8 mouse cellular contexts compared by ENCODE assay signal in genomic region chr3:89421002-89421774, GRCm38 (mm10). TPM values are rescaled to one million over a fixed set of nuclear protein-coding genes. Genes with fewer than 3 reads are reported as not detected.
DNase-seq lines count a peak whose midpoint lies in the region; ATAC-seq and TF ChIP-seq lines count a peak whose summit lies in the region.

No protein-coding gene starts in this region.

- H3K9me3 ChIP-seq in embryonic facial prominence, embryonic 14.5 days (ENCODE audit: control insufficient read depth, low read length) = no peaks in the 10 kb centered on the region
- no peaks in the 10 kb centered on the region for H3K9me3 ChIP-seq in limb, embryonic 13.5 days
- H3K9me3 ChIP-seq in midbrain, embryonic 13.5 days = no peaks in the 10 kb centered on the region

- H3K4me3 ChIP-seq in embryonic facial prominence, embryonic 14.5 days (ENCODE audit: low read depth, low read length) = peak overlapping the region; percentile 54
- H3K4me3 ChIP-seq in kidney, adult 2 months (ENCODE audit: insufficient read depth, low read depth, low read length) = peak overlapping the region; percentile 43
- H3K4me3 ChIP-seq in limb, embryonic 13.5 days = peak overlapping the region; percentile 68
- peak overlapping the region; percentile 36 for H3K4me3 ChIP-seq in midbrain, embryonic 13.5 days (replicated peaks)

- H3K27me3 ChIP-seq in embryonic facial prominence, embryonic 14.5 days (replicated peaks; ENCODE audit: control insufficient read depth, insufficient read depth, low read length) = no peaks in the 10 kb centered on the region
- no peaks in the 10 kb centered on the region for H3K27me3 ChIP-seq in kidney, adult 2 months (replicated peaks; ENCODE audit: control insufficient read depth, insufficient read depth, low read length)
- no peaks in the 10 kb centered on the region for H3K27me3 ChIP-seq in limb, embryonic 13.5 days
- H3K27me3 ChIP-seq in midbrain, embryonic 13.5 days = no peaks in the 10 kb centered on the region

- H3K36me3 ChIP-seq in embryonic facial prominence, embryonic 14.5 days (ENCODE audit: control insufficient read depth, insufficient read depth, low read length) = peaks cover 31% of the 10 kb centered on the region
- H3K36me3 ChIP-seq in kidney, adult 2 months (ENCODE audit: control insufficient read depth, insufficient read depth, low read length) = no peaks in the 10 kb centered on the region
- peaks cover 35% of the 10 kb centered on the region for H3K36me3 ChIP-seq in limb, embryonic 13.5 days
- H3K36me3 ChIP-seq in midbrain, embryonic 13.5 days = peaks cover 9% of the 10 kb centered on the region; the same call in 1 of the 2 replicates

- peak; percentile 11 for DNase-seq in CD4-positive, CD25-positive, alpha-beta regulatory T cell, adult 2 months (ENCODE audit: low read depth, low spot score)
- DNase-seq in embryonic facial prominence, embryonic 14.5 days (ENCODE audit: low spot score) = peak; percentile 96
- DNase-seq in heart, adult 18-20 months = peak; percentile 88 to 95
- peak; percentile 87 for DNase-seq in kidney, adult 2 months
- peak; percentile 47 to 51 for DNase-seq in spleen, postnatal 14 days (ENCODE audit: low spot score in 2 of 2)

- TF ChIP-seq CTCF in kidney, adult 2 months (conservative IDR thresholded peaks at IDR 0.05; ENCODE audit: insufficient read depth, insufficient read length, low read depth, low read length) = no peak

- TF ChIP-seq POLR2A in kidney, adult 2 months (IDR thresholded peaks at IDR 0.05; ENCODE audit: low read depth, low read length) = no peak

- peak overlapping the region; percentile 88 for H3K4me2 ChIP-seq in embryonic facial prominence, embryonic 14.5 days (ENCODE audit: low read depth, low read length)
- H3K4me2 ChIP-seq in limb, embryonic 13.5 days (replicated peaks) = peak overlapping the region; percentile 88
- H3K4me2 ChIP-seq in midbrain, embryonic 13.5 days (replicated peaks) = peak overlapping the region; percentile 58

- ATAC-seq in CD4-positive, CD25-positive, alpha-beta regulatory T cell, adult 4 months = no peak
- ATAC-seq in embryonic facial prominence, embryonic 14.5 days (ENCODE audit: low read depth) = peak; percentile 75
- peak; percentile 60 for ATAC-seq in limb, embryonic 13.5 days (ENCODE audit: low FRiP score, low read depth)
- ATAC-seq in midbrain, embryonic 13.5 days = peak; percentile 37

- WGBS in embryonic facial prominence, embryonic 14.5 days = under 1% methylated on average over 9 of the region's 11 CpGs
- 15% methylated on average over 11 of the region's 11 CpGs for WGBS in kidney, adult 2 months
- 2% methylated on average over 11 of the region's 11 CpGs for WGBS in limb, embryonic 13.5 days
- 4% methylated on average over 11 of the region's 11 CpGs for WGBS in midbrain, embryonic 13.5 days

- H3K4me1 ChIP-seq in embryonic facial prominence, embryonic 14.5 days (ENCODE audit: control insufficient read depth, insufficient read depth, low read length) = peaks cover 33% of the 10 kb centered on the region
- H3K4me1 ChIP-seq in kidney, adult 2 months (ENCODE audit: control insufficient read depth, insufficient read depth, low read length) = peaks cover 6% of the 10 kb centered on the region; the same call in 1 of the 2 replicates
- peaks cover 50% of the 10 kb centered on the region for H3K4me1 ChIP-seq in limb, embryonic 13.5 days
- H3K4me1 ChIP-seq in midbrain, embryonic 13.5 days (replicated peaks) = peaks cover 57% of the 10 kb centered on the region

- peak overlapping the region; percentile 78 for H3K9ac ChIP-seq in embryonic facial prominence, embryonic 14.5 days (ENCODE audit: low read depth, low read length)
- H3K9ac ChIP-seq in limb, embryonic 13.5 days = peak overlapping the region; percentile 76
- peak overlapping the region; percentile 72 for H3K9ac ChIP-seq in midbrain, embryonic 13.5 days (replicated peaks)

- peak overlapping the region; percentile 98 for H3K27ac ChIP-seq in embryonic facial prominence, embryonic 14.5 days (replicated peaks; ENCODE audit: low read depth, low read length)
- peak overlapping the region; percentile 74 for H3K27ac ChIP-seq in kidney, adult 2 months (ENCODE audit: insufficient read depth, low read depth, low read length)
- H3K27ac ChIP-seq in limb, embryonic 13.5 days = peak overlapping the region; percentile 88
- H3K27ac ChIP-seq in midbrain, embryonic 13.5 days = no peak overlapping the region

RNA-seq across cellular contexts. Expression of gene Shc1, which starts 2.9 kb away (rescaled TPM):
- 10 to 100 TPM; 33.2 to 35.2 TPM for polyA plus RNA-seq in CD4-positive, CD25-positive, alpha-beta regulatory T cell, adult 4 months (2017; shearing (Covaris generic))
- polyA plus RNA-seq in embryonic facial prominence, embryonic 14.5 days (2014; fragmentation: Nextera tagmentation; extraction: Ambion mirVana) = 74.0 and 75.2 TPM in 2 replicates
- 10 to 100 TPM; 33.2 to 36.1 TPM for total RNA-seq in heart, adult 18-20 months (2021)
- 53.2 and 57.2 TPM in 2 replicates for polyA plus RNA-seq in kidney, adult 2 months (2012; rRNA removed)
- 102 and 108 TPM in 2 replicates for polyA plus RNA-seq in limb, embryonic 13.5 days (2015; fragmentation: Nextera tagmentation; extraction: Ambion mirVana)
- polyA plus RNA-seq in midbrain, embryonic 13.5 days (2015; fragmentation: Nextera tagmentation; extraction: Ambion mirVana) = 17.3 and 17.8 TPM in 2 replicates

RNA-seq across cellular contexts. Expression of gene Cks1b, which starts 3.0 kb away (rescaled TPM):
- 10 to 100 TPM; 21.6 to 40.2 TPM for polyA plus RNA-seq in CD4-positive, CD25-positive, alpha-beta regulatory T cell, adult 4 months (2017; shearing (Covaris generic))
- polyA plus RNA-seq in embryonic facial prominence, embryonic 14.5 days (2014; fragmentation: Nextera tagmentation; extraction: Ambion mirVana) = 380 and 425 TPM in 2 replicates
- 1 to 10 TPM; 4.6 to 4.8 TPM for total RNA-seq in heart, adult 18-20 months (2021)
- polyA plus RNA-seq in kidney, adult 2 months (2012; rRNA removed) = 6.8 and 7.3 TPM in 2 replicates
- 508 and 542 TPM in 2 replicates for polyA plus RNA-seq in limb, embryonic 13.5 days (2015; fragmentation: Nextera tagmentation; extraction: Ambion mirVana)
- 176 and 177 TPM in 2 replicates for polyA plus RNA-seq in midbrain, embryonic 13.5 days (2015; fragmentation: Nextera tagmentation; extraction: Ambion mirVana)

RNA-seq across cellular contexts. Expression of gene Pygo2, which starts 8.8 kb away (rescaled TPM):
- 1 to 10 TPM; 6.0 to 7.9 TPM for polyA plus RNA-seq in CD4-positive, CD25-positive, alpha-beta regulatory T cell, adult 4 months (2017; shearing (Covaris generic))
- polyA plus RNA-seq in embryonic facial prominence, embryonic 14.5 days (2014; fragmentation: Nextera tagmentation; extraction: Ambion mirVana) = 49.2 and 51.6 TPM in 2 replicates
- 10 to 100 TPM; 15.3 to 17.0 TPM for total RNA-seq in heart, adult 18-20 months (2021)
- polyA plus RNA-seq in kidney, adult 2 months (2012; rRNA removed) = 26.2 and 45.6 TPM in 2 replicates
- 49.7 and 50.3 TPM in 2 replicates for polyA plus RNA-seq in limb, embryonic 13.5 days (2015; fragmentation: Nextera tagmentation; extraction: Ambion mirVana)
- 37.4 and 43.4 TPM in 2 replicates for polyA plus RNA-seq in midbrain, embryonic 13.5 days (2015; fragmentation: Nextera tagmentation; extraction: Ambion mirVana)

RNA-seq across cellular contexts. Expression of gene Flad1, which starts 9.5 kb away (rescaled TPM):
- polyA plus RNA-seq in CD4-positive, CD25-positive, alpha-beta regulatory T cell, adult 4 months (2017; shearing (Covaris generic)) = 10 to 100 TPM; 52.2 to 71.7 TPM
- polyA plus RNA-seq in embryonic facial prominence, embryonic 14.5 days (2014; fragmentation: Nextera tagmentation; extraction: Ambion mirVana) = 24.2 and 24.8 TPM in 2 replicates
- 10 to 100 TPM; 59.5 to 63.8 TPM for total RNA-seq in heart, adult 18-20 months (2021)
- 54.6 and 56.7 TPM in 2 replicates for polyA plus RNA-seq in kidney, adult 2 months (2012; rRNA removed)
- polyA plus RNA-seq in limb, embryonic 13.5 days (2015; fragmentation: Nextera tagmentation; extraction: Ambion mirVana) = 27.1 and 28.2 TPM in 2 replicates
- polyA plus RNA-seq in midbrain, embryonic 13.5 days (2015; fragmentation: Nextera tagmentation; extraction: Ambion mirVana) = 37.2 and 37.8 TPM in 2 replicates

RNA-seq across cellular contexts. Expression of gene Pbxip1, which starts 15.3 kb away (rescaled TPM):
- 10 to 100 TPM; 41.4 to 52.4 TPM for polyA plus RNA-seq in CD4-positive, CD25-positive, alpha-beta regulatory T cell, adult 4 months (2017; shearing (Covaris generic))
- polyA plus RNA-seq in embryonic facial prominence, embryonic 14.5 days (2014; fragmentation: Nextera tagmentation; extraction: Ambion mirVana) = 24.1 and 25.9 TPM in 2 replicates
- total RNA-seq in heart, adult 18-20 months (2021) = 10 to 100 TPM; 70.0 to 76.0 TPM
- polyA plus RNA-seq in kidney, adult 2 months (2012; rRNA removed) = 60.5 and 61.3 TPM in 2 replicates
- polyA plus RNA-seq in limb, embryonic 13.5 days (2015; fragmentation: Nextera tagmentation; extraction: Ambion mirVana) = 34.1 and 35.2 TPM in 2 replicates
- polyA plus RNA-seq in midbrain, embryonic 13.5 days (2015; fragmentation: Nextera tagmentation; extraction: Ambion mirVana) = 12.2 and 14.1 TPM in 2 replicates

Comparison
In these comparisons a context has a peak if more than half of its experiments do, and no peak if none do; other contexts are left out.
1. DNase-seq: peak in every context shown above with its lines; median percentile 96 in embryonic facial prominence, embryonic 14.5 days; 92 in heart, adult 18-20 months; 87 in kidney, adult 2 months; 49 in spleen, postnatal 14 days; 11 in CD4-positive, CD25-positive, alpha-beta regulatory T cell, adult 2 months.